18 mouse cellular contexts compared by ENCODE assay signal in the genomic region with DNA sequence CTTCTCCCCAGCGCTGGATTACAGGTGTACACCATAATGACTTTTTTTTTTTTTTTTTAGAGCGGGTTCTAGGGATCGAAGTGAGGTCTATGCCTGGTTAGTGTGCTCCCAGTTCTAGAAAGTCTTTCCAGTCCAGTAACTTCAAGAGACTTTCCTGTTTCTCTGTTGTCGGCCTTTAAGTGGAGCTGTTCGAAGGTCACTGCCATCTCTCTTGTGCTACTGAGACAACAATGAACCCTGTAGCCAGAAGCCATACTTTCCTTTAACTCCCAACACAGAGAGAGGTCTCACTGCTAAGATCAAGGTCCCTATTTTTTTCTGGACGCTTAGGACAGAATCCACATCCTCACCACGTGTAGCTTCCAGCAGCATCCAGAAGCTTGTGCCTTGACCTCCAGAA.
"Had no signal": no experiment of that assay in that cellular context is flagged by ENCODE, and none has a peak within 500 bp of the region (broad histone marks: within the 10 kb centered on the region; RNA-seq: fewer than 3 reads in every experiment).

No protein-coding gene starts in this region.

- H3K4me2 ChIP-seq: liver, embryonic 15.5 days; lung, embryonic 15.5 days; midbrain, embryonic 12.5 days; neural tube, embryonic 13.5 days; neural tube, embryonic 15.5 days had no signal

- H3K4me1 ChIP-seq: liver, embryonic 15.5 days; lung, embryonic 15.5 days had no signal

- H3K27me3 ChIP-seq: liver, embryonic 15.5 days; lung, embryonic 15.5 days; midbrain, embryonic 12.5 days; neural tube, embryonic 13.5 days; neural tube, embryonic 15.5 days had no signal

- H3K9ac ChIP-seq: liver, embryonic 15.5 days; liver, postnatal 0 days; lung, embryonic 15.5 days; midbrain, embryonic 12.5 days; neural tube, embryonic 13.5 days; neural tube, embryonic 15.5 days had no signal

- H3K9me3 ChIP-seq: liver, embryonic 15.5 days; lung, embryonic 15.5 days; midbrain, embryonic 10.5 days; midbrain, embryonic 12.5 days; neural tube, embryonic 15.5 days had no signal

- ATAC-seq: liver, postnatal 0 days; lung, postnatal 0 days; midbrain, embryonic 16.5 days had no signal

- DNase-seq: liver, postnatal 0 days; lung, adult 2 months; lung, postnatal 14 days; lung, postnatal 36 days; midbrain, embryonic 14.5 days; retina, postnatal 1 day; right cerebral cortex, adult 18-20 months; right cerebral cortex, postnatal 25 days; right cerebral cortex, postnatal 4 days had no signal

- H3K27ac ChIP-seq: liver, embryonic 15.5 days; lung, embryonic 15.5 days; midbrain, embryonic 10.5 days; midbrain, embryonic 12.5 days; neural tube, embryonic 15.5 days had no signal

- H3K36me3 ChIP-seq: liver, embryonic 15.5 days; lung, embryonic 15.5 days; midbrain, embryonic 10.5 days; midbrain, embryonic 12.5 days; neural tube, embryonic 13.5 days; neural tube, embryonic 15.5 days had no signal

- H3K4me3 ChIP-seq: liver, embryonic 15.5 days; lung, embryonic 15.5 days; midbrain, embryonic 10.5 days; midbrain, embryonic 12.5 days; myocyte; neural tube, embryonic 13.5 days; neural tube, embryonic 15.5 days had no signal
